Mouse (Mus musculus): ENCODE data around the gene Gm11127.
"Not testable (repeated sequence)": the region's sequence is repeated elsewhere in the genome, so short reads cannot be mapped to it uniquely, and the experiment has no call there.

DNA sequence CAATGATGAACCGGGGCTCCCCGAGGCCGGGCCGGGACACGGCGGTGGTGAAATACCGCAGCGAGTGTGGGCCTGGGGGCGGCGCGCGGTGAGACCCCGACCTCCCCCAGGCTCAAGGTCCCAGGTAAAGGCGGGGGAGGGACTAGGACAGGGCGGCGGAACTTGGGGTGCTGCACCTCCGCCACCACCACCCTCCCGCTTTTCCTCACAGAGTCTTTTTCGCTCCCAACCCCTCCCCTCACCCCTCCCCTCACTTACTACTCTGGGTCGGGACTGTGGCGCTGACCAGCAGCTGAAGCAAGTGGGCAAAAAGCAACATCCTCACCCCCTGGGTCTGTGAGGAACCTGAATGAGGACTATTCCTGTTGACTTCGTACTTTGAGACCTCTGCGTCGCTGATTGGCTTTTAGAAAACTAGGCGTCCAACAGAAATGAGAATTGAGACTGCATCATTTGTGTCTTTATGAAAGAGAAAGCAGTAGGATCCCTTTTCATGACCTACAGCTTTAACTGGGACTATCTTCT lies 25.8 kb downstream of the Gm11127 start, which contains the start of gene H2-T23:
- not testable (repeated sequence) for TF ChIP-seq POLR2A (IDR thresholded peaks at IDR 0.05; ENCODE audit: insufficient read depth, low read length); EP300 (IDR thresholded peaks at IDR 0.05; ENCODE audit: insufficient read depth, low read depth, low read length)
